Mouse (Mus musculus) olfactory bulb, adult 2 months (tissue): ENCODE measurements around the gene Cpm.

Source experiments
- CTCF ChIP-seq: fragments of 200-500 bp; IDR thresholded peaks from 2 replicates; pipeline ENCODE4 v1.5.1; 2012; ENCODE audit warnings: low read depth, mild to moderate bottlenecking, low read length, moderate library complexity; ENCODE audit not compliant: insufficient read depth
- POLR2A ChIP-seq: fragments of 200-500 bp; IDR thresholded peaks from 2 replicates; pipeline ENCODE4 v1.6.1; 2012; ENCODE audit warnings: mild to moderate bottlenecking, low read depth, low read length, moderate library complexity; ENCODE audit not compliant: insufficient read depth

DNA sequence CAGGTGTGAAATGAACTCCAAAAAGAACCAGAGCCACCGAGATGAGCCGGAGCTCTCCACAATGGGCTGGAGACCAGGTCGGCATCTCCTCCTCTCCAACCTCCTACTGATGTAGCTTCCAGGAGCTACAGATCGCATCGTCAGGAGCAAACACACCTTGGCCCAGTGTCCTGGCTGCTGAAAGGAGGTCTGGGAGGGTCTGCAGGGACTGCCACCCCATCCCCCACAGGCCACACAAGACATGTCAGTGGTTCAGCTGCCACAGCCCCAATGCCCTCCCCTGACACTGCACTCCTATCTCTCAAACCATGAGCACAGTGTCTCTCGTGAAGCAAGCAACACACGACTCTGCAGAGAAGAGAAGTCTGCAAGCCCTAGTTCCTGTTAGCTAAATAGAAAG is 20.8 kb upstream of the Cpm start:
- TF ChIP-seq CTCF (no peak), POLR2A (no peak)
